Mouse (Mus musculus) heart, adult 2 months (tissue): ENCODE measurements around the gene Zcchc7.

Experiments used
- CTCF ChIP-seq: fragments of 200-600 bp; IDR thresholded peaks from 2 replicates; pipeline ENCODE4 v1.8.1; 2022; ENCODE audit warnings: antibody characterized with exemption, mild to moderate bottlenecking, moderate library complexity
- EP300 ChIP-seq: fragments of 200-500 bp; IDR thresholded peaks from 2 replicates; pipeline ENCODE4 v1.6.1; 2011; ENCODE audit warnings: low read depth, low read length, control low read depth; ENCODE audit not compliant: insufficient read depth
- POLR2A ChIP-seq: fragments of 200-500 bp; IDR thresholded peaks from 2 replicates; pipeline ENCODE4 v1.6.1; 2011; ENCODE audit warnings: mild to moderate bottlenecking, low read depth, low read length, control low read depth; ENCODE audit not compliant: insufficient read depth

GRCm38 (mm10) chr4:44947464-44947863, 191.8 kb downstream of the Zcchc7 start:
- no peak for TF ChIP-seq CTCF
- no peak for TF ChIP-seq POLR2A
- TF ChIP-seq EP300, result no peak
